In the genomic region with DNA sequence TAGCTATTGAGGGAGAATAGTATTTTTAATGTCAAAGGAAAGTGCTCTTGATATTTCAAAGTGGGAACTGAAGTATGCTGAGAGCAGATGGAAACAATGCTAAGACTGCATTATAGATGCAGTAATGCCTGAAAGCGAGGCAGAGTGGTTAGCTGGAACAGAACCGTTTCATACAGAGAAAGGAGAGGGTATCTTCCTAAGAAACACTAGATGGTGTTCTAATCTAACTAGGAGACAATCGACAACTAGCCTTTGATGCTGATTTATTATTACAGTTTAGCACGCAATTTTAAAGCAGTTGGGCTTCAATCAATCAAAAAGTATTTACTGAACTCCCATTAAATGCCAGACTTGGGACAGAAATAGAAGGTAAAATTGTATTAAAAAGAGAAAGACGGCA, we compare ENCODE assay signal across 20 mouse cellular contexts.
DNase-seq lines count a peak whose midpoint lies in the region; ATAC-seq and TF ChIP-seq lines count a peak whose summit lies in the region.
"Had no signal": no experiment of that assay in that cellular context is flagged by ENCODE, and none has a peak within 500 bp of the region (broad histone marks: within the 10 kb centered on the region; RNA-seq: fewer than 3 reads in every experiment).

No protein-coding gene starts in this region.

- no peaks in the 10 kb centered on the region for H3K9me3 ChIP-seq in hindbrain, postnatal 0 days (ENCODE audit: low read length)
- H3K9me3 ChIP-seq in hindbrain, embryonic 13.5 days: no peaks in the 10 kb centered on the region
- no peaks in the 10 kb centered on the region for H3K9me3 ChIP-seq in midbrain, postnatal 0 days (ENCODE audit: low read length)
- no peaks in the 10 kb centered on the region for H3K9me3 ChIP-seq in midbrain, embryonic 13.5 days
- H3K9me3 ChIP-seq: embryonic facial prominence, embryonic 12.5 days; G1E; heart, embryonic 13.5 days had no signal

- H3K4me2 ChIP-seq in hindbrain, postnatal 0 days (ENCODE audit: low read depth, low read length): no peak overlapping the region
- H3K4me2 ChIP-seq in hindbrain, embryonic 13.5 days: no peak overlapping the region
- no peak overlapping the region for H3K4me2 ChIP-seq in midbrain, postnatal 0 days (ENCODE audit: low read depth, low read length, poor library complexity, severe bottlenecking)
- no peak overlapping the region for H3K4me2 ChIP-seq in midbrain, embryonic 13.5 days (replicated peaks)
- H3K4me2 ChIP-seq: embryonic facial prominence, embryonic 12.5 days; heart, embryonic 13.5 days had no signal

- WGBS in hindbrain, postnatal 0 days: 64% methylated on average over 5 of the region's 5 CpGs
- WGBS in hindbrain, embryonic 13.5 days: 68% methylated on average over 5 of the region's 5 CpGs
- WGBS in midbrain, postnatal 0 days: 54% methylated on average over 5 of the region's 5 CpGs
- WGBS in midbrain, embryonic 13.5 days: 54% methylated on average over 5 of the region's 5 CpGs

- peak; percentile 1 for DNase-seq in hindbrain, postnatal 0 days (ENCODE audit: low spot score)
- DNase-seq in midbrain, postnatal 0 days (ENCODE audit: low spot score): peak; percentile 1
- DNase-seq in brain, adult 2 months (ENCODE audit: low read depth, low spot score): peak; percentile 11
- no peak for DNase-seq in right cerebral cortex, postnatal 4 days
- DNase-seq in adrenal gland, postnatal 14 days: no peak
- DNase-seq: adrenal gland, postnatal 10 days; B cell, adult 2 months; cerebellum, adult 8-10 months; cerebellum, postnatal 25 days; gastrocnemius, postnatal 36 days; heart, adult 11 months; heart, postnatal 36 days had no signal

- ATAC-seq in hindbrain, postnatal 0 days: no peak
- no peak for ATAC-seq in hindbrain, embryonic 13.5 days (ENCODE audit: low FRiP score)
- ATAC-seq in midbrain, postnatal 0 days (ENCODE audit: low FRiP score): no peak
- ATAC-seq in midbrain, embryonic 13.5 days: no peak
- ATAC-seq: CD4-positive, CD25-positive, alpha-beta regulatory T cell, adult 4 months; forebrain, embryonic 16.5 days; hindbrain, embryonic 16.5 days had no signal

- H3K36me3 ChIP-seq in hindbrain, postnatal 0 days (ENCODE audit: insufficient read depth, low read length): no peaks in the 10 kb centered on the region
- no peaks in the 10 kb centered on the region for H3K36me3 ChIP-seq in hindbrain, embryonic 13.5 days
- no peaks in the 10 kb centered on the region for H3K36me3 ChIP-seq in midbrain, postnatal 0 days (ENCODE audit: insufficient read depth, low read length)
- no peaks in the 10 kb centered on the region for H3K36me3 ChIP-seq in midbrain, embryonic 13.5 days
- H3K36me3 ChIP-seq: embryonic facial prominence, embryonic 12.5 days; G1E; heart, embryonic 13.5 days had no signal

- no peak overlapping the region for H3K27ac ChIP-seq in hindbrain, postnatal 0 days
- H3K27ac ChIP-seq in hindbrain, embryonic 13.5 days: no peak overlapping the region
- no peak overlapping the region for H3K27ac ChIP-seq in midbrain, postnatal 0 days (ENCODE audit: low read depth, low read length)
- H3K27ac ChIP-seq in midbrain, embryonic 13.5 days: no peak overlapping the region
- H3K27ac ChIP-seq: embryonic facial prominence, embryonic 12.5 days; heart, embryonic 13.5 days had no signal

- no peaks in the 10 kb centered on the region for H3K27me3 ChIP-seq in hindbrain, postnatal 0 days (ENCODE audit: insufficient read depth, low read length)
- H3K27me3 ChIP-seq in hindbrain, embryonic 13.5 days: no peaks in the 10 kb centered on the region
- H3K27me3 ChIP-seq in midbrain, postnatal 0 days (ENCODE audit: insufficient read depth, low read length): no peaks in the 10 kb centered on the region
- H3K27me3 ChIP-seq in midbrain, embryonic 13.5 days: no peaks in the 10 kb centered on the region
- H3K27me3 ChIP-seq: embryonic facial prominence, embryonic 12.5 days; heart, embryonic 13.5 days had no signal

- H3K4me1 ChIP-seq in hindbrain, postnatal 0 days (ENCODE audit: insufficient read depth, low read length): no peaks in the 10 kb centered on the region
- H3K4me1 ChIP-seq in hindbrain, embryonic 13.5 days (replicated peaks): no peaks in the 10 kb centered on the region
- H3K4me1 ChIP-seq in midbrain, postnatal 0 days (ENCODE audit: insufficient read depth, low read length): no peaks in the 10 kb centered on the region
- H3K4me1 ChIP-seq in midbrain, embryonic 13.5 days (replicated peaks): no peaks in the 10 kb centered on the region
- H3K4me1 ChIP-seq: embryonic facial prominence, embryonic 12.5 days; heart, embryonic 13.5 days had no signal

- TF ChIP-seq CTCF in hindbrain, postnatal 0 days (IDR thresholded peaks at IDR 0.05; ENCODE audit: low read depth): 0 out of 2 replicates have a peak, but pooled peaks have one; percentile 14
- TF ChIP-seq CTCF in midbrain, postnatal 0 days (IDR thresholded peaks at IDR 0.05): peak; percentile 34

- no peak overlapping the region for H3K9ac ChIP-seq in hindbrain, postnatal 0 days (replicated peaks; ENCODE audit: low read length)
- no peak overlapping the region for H3K9ac ChIP-seq in hindbrain, embryonic 13.5 days
- no peak overlapping the region for H3K9ac ChIP-seq in midbrain, postnatal 0 days (replicated peaks; ENCODE audit: low read length, poor library complexity, severe bottlenecking)
- no peak overlapping the region for H3K9ac ChIP-seq in midbrain, embryonic 13.5 days (replicated peaks)
- H3K9ac ChIP-seq: embryonic facial prominence, embryonic 12.5 days; heart, embryonic 13.5 days had no signal

- no peak overlapping the region for H3K4me3 ChIP-seq in hindbrain, postnatal 0 days (ENCODE audit: low read length)
- H3K4me3 ChIP-seq in hindbrain, embryonic 13.5 days: no peak overlapping the region
- H3K4me3 ChIP-seq in midbrain, postnatal 0 days (ENCODE audit: low read depth, low read length): no peak overlapping the region
- no peak overlapping the region for H3K4me3 ChIP-seq in midbrain, embryonic 13.5 days (replicated peaks)
- H3K4me3 ChIP-seq: embryonic facial prominence, embryonic 12.5 days; heart, embryonic 13.5 days had no signal

Comparison
In these comparisons a context has a peak if more than half of its experiments do, and no peak if none do; other contexts are left out.
1. DNase-seq: peak in hindbrain, postnatal 0 days (single experiment), midbrain, postnatal 0 days (single experiment) and brain, adult 2 months (single experiment); none in right cerebral cortex, postnatal 4 days (single experiment) and adrenal gland, postnatal 14 days (single experiment).